Mouse (Mus musculus): ENCODE measurements around the gene 4930579G24Rik. TPM values are rescaled to one million over a fixed set of nuclear protein-coding genes. Genes with fewer than 3 reads are reported as not detected.

4930579G24Rik gene
- polyA plus RNA-seq (2017; shearing (Covaris generic)) = 8.2 TPM

DNA sequence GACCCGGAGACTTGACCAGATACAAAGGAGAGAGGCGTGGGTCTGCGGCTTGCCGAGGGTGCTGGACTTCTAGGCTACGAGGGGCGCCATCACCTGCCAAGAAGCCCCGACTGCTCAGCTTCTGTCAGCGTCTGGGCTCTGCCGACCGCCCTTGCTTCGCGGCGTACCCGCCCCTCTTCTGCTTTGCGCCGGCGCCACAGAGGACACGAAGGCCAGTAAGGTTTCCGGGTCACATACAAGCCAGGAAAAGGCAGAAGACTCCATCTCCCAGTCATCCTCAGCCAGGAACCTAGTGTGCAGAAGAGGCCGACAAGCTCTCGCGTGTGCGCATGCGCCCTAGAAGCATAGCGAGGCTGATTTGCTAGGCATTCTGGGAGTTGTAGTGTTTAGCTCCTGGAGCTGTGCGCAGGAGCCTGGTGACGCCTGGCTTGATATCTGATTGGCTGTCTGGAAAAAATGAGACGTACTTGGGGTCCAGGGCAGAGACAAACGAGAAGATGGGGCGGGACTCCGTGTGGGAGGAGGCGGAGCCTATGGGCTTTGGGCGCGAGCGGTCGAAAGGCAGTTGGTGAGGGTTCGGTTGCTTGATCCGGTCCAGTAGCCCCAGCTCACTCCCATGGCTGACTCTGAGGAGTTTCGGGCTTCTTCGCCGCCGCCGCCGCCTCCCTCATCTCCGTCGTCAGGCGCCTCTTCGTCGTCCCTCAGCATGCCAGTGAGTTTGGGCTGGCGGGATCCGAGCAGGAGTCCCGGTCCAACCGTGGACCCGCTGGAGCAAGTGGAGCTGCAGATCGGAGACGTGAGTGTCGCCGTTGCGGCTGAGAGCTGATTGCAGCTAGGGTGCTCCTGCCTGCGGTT, at the start of gene 4930579G24Rik:
Gene 4930579G24Rik, plus strand, starts transcription at position 519 of the 855 bp plus-strand sequence.

DNA sequence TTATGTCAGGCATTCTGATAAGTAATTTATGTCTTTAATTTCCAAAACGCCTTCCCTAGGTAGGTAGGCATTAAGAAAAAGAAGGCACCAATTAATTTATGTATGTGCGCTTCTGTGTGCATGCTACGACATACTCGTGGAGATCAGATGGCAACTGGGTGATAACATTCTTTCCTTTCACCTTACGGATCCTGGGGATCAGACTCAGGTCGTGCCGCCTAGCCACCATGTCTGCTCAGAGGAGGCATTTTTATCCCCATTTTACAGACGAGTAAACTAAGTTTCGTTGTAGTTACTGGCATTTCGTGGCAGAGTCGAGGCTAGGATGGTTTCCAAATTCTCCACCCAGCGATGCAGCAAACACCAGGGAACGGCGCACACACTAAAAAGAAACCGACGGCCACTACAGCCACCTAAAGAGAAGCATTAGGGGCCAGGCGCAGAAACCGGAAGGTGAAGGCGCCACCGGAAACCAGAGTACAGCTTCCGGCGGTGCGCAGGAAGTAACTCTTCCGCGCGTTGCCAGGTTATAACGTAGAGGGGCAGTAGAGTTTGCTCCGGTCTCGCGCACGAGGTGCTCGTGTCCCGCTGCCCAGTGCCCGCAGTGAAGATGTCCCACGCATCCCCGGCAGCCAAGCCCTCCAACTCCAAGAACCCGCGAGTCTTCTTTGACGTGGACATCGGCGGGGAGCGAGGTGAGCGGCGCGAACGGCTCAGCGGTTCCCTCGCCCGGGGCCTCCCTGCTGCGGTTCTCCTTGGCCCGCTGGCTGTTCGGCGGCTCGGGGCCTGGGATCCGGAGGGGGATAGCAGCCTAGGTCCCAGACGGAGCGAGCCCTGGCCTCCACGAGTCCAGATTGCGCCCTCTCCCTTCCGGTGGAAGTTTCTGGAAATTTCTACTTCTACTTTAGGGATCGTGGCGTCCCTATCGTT, 37.8 kb upstream of the 4930579G24Rik start, which contains the start of gene Ppid:
Gene Ppid, plus strand, starts transcription at position 480 of the 930 bp plus-strand sequence.

GRCm38 (mm10) chr3:79629416-79629730, 494 bp downstream of the 4930579G24Rik start, which contains the start of gene Etfdh:
Gene Etfdh, minus strand, starts transcription at chr3:79629500.

Other genes with a start within 250 kb of the 4930579G24Rik start
- gene Fnip2, start 61.3 kb upstream of the 4930579G24Rik start, polyA plus RNA-seq (2017; shearing (Covaris generic)) = 0.54 TPM
- gene Ppid, start 37.7 kb upstream of the 4930579G24Rik start, polyA plus RNA-seq (2017; shearing (Covaris generic)) = 110 TPM
- 42.4 TPM for gene Etfdh, start 421 bp downstream of the 4930579G24Rik start, polyA plus RNA-seq (2017; shearing (Covaris generic))
- gene Rxfp1, start 108.8 kb downstream of the 4930579G24Rik start, polyA plus RNA-seq (2017; shearing (Covaris generic)) = 0.06 TPM
- gene Tmem144, start 223.7 kb downstream of the 4930579G24Rik start, polyA plus RNA-seq (2017; shearing (Covaris generic)) = 0.38 TPM